Mouse (Mus musculus) intestine, embryonic 14.5 days (tissue): Measurements from ENCODE around the gene Cpeb3. TPM values are rescaled to one million over a fixed set of nuclear protein-coding genes. Genes with fewer than 3 reads are reported as not detected.

Source experiments
- ATAC-seq: fragments of 200-750 bp; cut with Nextera tagmentation; replicated peaks from 2 replicates; pipeline ENCODE4 v1.8.0; 2017; ENCODE audit warnings: low read depth, moderate number of reproducible peaks, moderate TSS enrichment, moderate library complexity; ENCODE audit not compliant: low FRiP score, low TSS enrichment
- DNase-seq: peaks from one replicate; pipeline ENCODE4 v3.0.0-alpha.2; 2018; ENCODE audit warnings: low spot score
- H3K27ac ChIP-seq: fragments of 300-500 bp; sonication (generic); 2 replicates; pipeline ENCODE4 v1.5.1; 2014; ENCODE audit warnings: low read depth, mild to moderate bottlenecking, control low read depth
- H3K27me3 ChIP-seq: fragments of 300-500 bp; sonication (generic); replicated peaks from 2 replicates; pipeline ENCODE4 v1.6.1; 2014; ENCODE audit warnings: low read length, control low read depth; ENCODE audit not compliant: control insufficient read depth, insufficient read depth
- H3K36me3 ChIP-seq: fragments of 300-500 bp; sonication (generic); 2 replicates; pipeline ENCODE4 v1.6.1; 2014; ENCODE audit warnings: low read length, control low read depth; ENCODE audit not compliant: control insufficient read depth, insufficient read depth
- H3K4me1 ChIP-seq: fragments of 300-500 bp; sonication (generic); replicated peaks from 2 replicates; pipeline ENCODE4 v1.6.1; 2014; ENCODE audit warnings: low read length, control low read depth, mixed read lengths; ENCODE audit not compliant: control insufficient read depth, insufficient read depth
- H3K4me2 ChIP-seq: fragments of 300-500 bp; sonication (generic); 2 replicates; pipeline ENCODE4 v1.6.1; 2014; ENCODE audit warnings: low read length
- H3K4me3 ChIP-seq: fragments of 300-500 bp; sonication (generic); 2 replicates; pipeline ENCODE4 v1.5.1; 2014; ENCODE audit warnings: low read depth, low read length, control low read depth, mixed read lengths
- H3K9ac ChIP-seq: fragments of 300-500 bp; sonication (generic); 2 replicates; pipeline ENCODE4 v1.6.1; 2014; ENCODE audit warnings: mild to moderate bottlenecking, low read length
- H3K9me3 ChIP-seq: fragments of 300-500 bp; sonication (generic); 2 replicates; pipeline ENCODE4 v1.6.1; 2016; ENCODE audit warnings: low read length, control low read depth; ENCODE audit not compliant: control insufficient read depth
- WGBS: fragments of 180-500 bp; shearing (Covaris S2); extraction: QIAGEN DNeasy Blood & Tissue Kit; methylation state at CpG from one replicate; pipeline ENCODE4 v1.1.7; 2014; 5-methylcytosine and 5-hydroxymethylcytosine counted together
- polyA plus RNA-seq: library from polyadenylated mRNA; unstranded; fragments of >200 nt; fragmentation: Nextera tagmentation; extraction: Ambion mirVana; gene quantifications from 2 replicates; pipeline ENCODE4 v1.2.1, GENCODE M21; 2014

Gene Cpeb3
- polyA plus RNA-seq, 1 experiment from 2014 or later = 0.85 TPM

- Histone ChIP-seq H3K9ac (peak overlapping the region; percentile 40), H3K27ac (peak overlapping the region; percentile 44; the same call in 1 of the 2 replicates), H3K4me1 (peaks cover 8% of the 10 kb centered on the region; the same call in 1 of the 2 replicates), H3K4me2 (peak overlapping the region; percentile 74), H3K4me3 (peak overlapping the region; percentile 47), H3K9me3 (no peaks in the 10 kb centered on the region), H3K36me3 (no peaks in the 10 kb centered on the region), H3K27me3 (peaks cover 33% of the 10 kb centered on the region)
- ATAC-seq = peak; percentile 67; the same call in 1 of the 2 replicates
- DNase-seq = peak; percentile 84
- WGBS = under 1% methylated on average over 36 of the region's 36 CpGs
Measured at GRCm38 (mm10) chr19:37174716-37175435, 33.5 kb downstream of the Cpeb3 start.

DNA sequence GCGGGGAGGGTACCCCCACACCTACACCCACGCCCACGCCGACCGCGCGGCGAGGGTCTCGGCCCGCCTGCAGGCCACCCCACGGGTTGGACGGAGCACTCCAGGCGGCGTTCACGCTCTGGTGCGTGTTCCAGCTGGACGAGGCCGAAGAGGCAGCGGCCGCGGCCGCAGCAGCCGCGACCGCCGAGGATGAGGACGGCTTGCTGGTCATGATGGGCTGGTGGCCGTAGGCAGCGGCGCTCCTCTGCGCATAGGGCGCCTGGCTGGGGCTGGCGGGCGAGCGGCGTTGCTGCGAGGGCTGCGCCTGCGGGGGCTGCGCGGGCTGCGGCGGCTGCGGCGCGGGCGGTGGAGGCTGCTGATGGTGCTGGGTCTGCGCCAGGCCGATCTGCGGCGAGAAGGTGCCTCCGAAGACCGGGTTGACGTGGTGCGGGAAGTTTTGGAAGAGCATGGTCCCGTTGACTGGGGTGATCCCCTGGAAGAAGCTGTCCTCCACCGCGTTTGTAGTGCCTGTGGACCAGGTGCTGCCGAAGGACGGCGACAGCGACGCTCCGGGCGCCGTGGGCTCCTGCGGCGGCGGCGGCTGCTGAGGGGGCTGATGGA, 34.2 kb downstream of the Cpeb3 start:
- Histone ChIP-seq H3K4me1 (peaks cover 8% of the 10 kb centered on the region; the same call in 1 of the 2 replicates), H3K27ac (no peak overlapping the region), H3K4me3 (peak overlapping the region; percentile 47), H3K9ac (peak overlapping the region; percentile 40), H3K27me3 (peaks cover 33% of the 10 kb centered on the region), H3K9me3 (no peaks in the 10 kb centered on the region), H3K4me2 (peak overlapping the region; percentile 74), H3K36me3 (no peaks in the 10 kb centered on the region)
- ATAC-seq (peak; percentile 65), DNase-seq (peak; percentile 85)
- 1% methylated on average over 70 of the region's 70 CpGs for WGBS

DNA sequence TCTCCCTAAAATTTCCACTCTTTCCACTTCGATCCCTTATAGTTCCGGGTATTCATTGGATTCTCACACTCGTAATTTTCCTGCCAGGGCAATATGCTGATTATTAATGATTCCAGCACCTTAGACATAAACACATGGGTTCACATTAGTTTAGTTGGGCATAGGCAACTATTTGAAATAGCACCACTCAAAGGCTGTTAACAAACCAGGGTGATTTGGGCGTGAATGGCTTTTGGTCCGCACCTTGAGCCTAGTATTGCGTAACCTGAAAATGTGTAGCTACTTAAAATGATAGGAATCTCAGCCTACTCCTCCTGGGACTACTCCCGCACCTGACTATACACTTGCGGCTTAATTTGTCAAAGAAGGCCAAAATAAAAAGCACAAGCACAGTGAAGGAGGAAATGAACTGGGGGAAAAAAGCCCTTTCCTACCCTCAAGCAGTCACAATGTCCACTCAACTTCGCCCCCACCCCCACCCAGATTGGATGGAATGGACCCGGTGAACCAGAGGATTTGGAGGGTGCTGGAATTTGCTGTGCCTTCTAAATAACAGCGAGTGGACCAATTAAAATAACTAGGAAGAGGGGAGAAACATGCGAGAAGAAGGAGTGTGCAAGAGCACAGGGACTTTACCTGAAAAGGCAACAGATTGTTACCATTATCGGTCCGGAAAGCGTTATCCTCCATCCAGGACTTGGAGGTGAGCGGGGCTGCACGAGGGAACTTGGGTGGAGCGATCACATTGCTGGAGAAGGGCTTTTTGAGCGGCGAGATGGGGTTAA, 34.9 kb downstream of the Cpeb3 start:
- DNase-seq (no peak), ATAC-seq (no peak)
- Histone ChIP-seq H3K9ac (peak overlapping the region; percentile 40), H3K4me2 (peak overlapping the region; percentile 74), H3K4me1 (peaks cover 8% of the 10 kb centered on the region; the same call in 1 of the 2 replicates), H3K27me3 (peaks cover 33% of the 10 kb centered on the region), H3K27ac (no peak overlapping the region), H3K36me3 (no peaks in the 10 kb centered on the region), H3K4me3 (peak overlapping the region; percentile 47), H3K9me3 (no peaks in the 10 kb centered on the region)
- WGBS = 27% methylated on average over 20 of the region's 20 CpGs

DNA sequence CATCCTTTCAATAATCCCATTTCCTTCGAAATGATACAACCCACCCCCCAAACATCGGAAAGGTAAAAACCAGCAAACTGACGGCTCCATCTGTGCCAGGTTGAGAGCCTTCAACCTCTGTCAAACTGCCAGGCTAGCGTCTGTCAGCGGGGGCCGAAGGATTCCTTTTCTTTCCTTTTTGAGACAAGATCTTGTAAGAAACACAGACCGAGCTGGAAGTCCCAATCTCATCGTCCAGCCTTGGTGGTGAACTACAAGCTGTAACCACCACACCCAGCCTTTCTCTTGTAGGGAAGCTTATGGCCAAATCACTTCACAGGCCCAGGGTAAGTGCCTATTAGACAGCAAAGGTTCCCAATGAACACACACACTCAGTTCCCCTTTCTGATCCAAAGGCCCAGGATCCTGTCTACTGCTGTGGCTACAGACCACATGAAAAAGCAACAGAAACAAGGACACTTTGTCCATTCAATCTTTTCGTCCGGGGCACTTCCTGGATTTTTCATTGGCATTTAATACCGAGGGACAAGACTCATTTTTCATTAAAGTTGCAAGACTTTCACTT, 35.8 kb downstream of the Cpeb3 start:
- Histone ChIP-seq H3K27ac (no peak overlapping the region), H3K4me3 (no peak overlapping the region), H3K4me1 (peaks cover 8% of the 10 kb centered on the region; the same call in 1 of the 2 replicates), H3K27me3 (peaks cover 33% of the 10 kb centered on the region), H3K9me3 (no peaks in the 10 kb centered on the region), H3K4me2 (no peak overlapping the region), H3K36me3 (no peaks in the 10 kb centered on the region), H3K9ac (no peak overlapping the region)
- no peak for DNase-seq
- no peak for ATAC-seq
- 80% methylated on average over 11 of the region's 11 CpGs for WGBS

DNA sequence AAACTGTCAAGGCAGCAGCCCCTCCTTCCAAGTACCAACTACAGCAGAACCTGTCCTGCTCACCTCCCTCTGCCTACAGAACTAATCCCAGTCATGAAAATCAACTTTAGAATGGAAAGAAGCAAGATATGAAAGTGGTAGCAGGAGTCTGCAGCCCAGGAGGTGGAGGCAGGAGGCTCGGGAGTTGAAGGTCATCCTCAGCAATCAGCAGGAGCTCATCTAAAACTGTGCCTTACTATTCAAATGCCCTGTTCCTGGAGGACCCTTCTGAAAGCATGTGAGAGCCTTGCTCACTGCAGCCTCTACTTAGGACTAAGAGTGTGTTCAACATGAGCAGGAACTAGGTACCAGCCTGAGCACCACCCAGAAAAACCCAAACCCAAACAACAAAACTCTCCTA, 36.3 kb downstream of the Cpeb3 start:
- H3K9ac ChIP-seq = no peak overlapping the region
- no peak overlapping the region for H3K27ac ChIP-seq
- H3K27me3 ChIP-seq = peaks cover 32% of the 10 kb centered on the region
- peaks cover 8% of the 10 kb centered on the region; the same call in 1 of the 2 replicates for H3K4me1 ChIP-seq
- no peaks in the 10 kb centered on the region for H3K36me3 ChIP-seq
- H3K4me2 ChIP-seq = no peak overlapping the region
- no peak overlapping the region for H3K4me3 ChIP-seq
- ATAC-seq (no peak), DNase-seq (no peak)
- WGBS = 43% methylated on average over 1 of the region's 1 CpGs
- no peaks in the 10 kb centered on the region for H3K9me3 ChIP-seq

DNA sequence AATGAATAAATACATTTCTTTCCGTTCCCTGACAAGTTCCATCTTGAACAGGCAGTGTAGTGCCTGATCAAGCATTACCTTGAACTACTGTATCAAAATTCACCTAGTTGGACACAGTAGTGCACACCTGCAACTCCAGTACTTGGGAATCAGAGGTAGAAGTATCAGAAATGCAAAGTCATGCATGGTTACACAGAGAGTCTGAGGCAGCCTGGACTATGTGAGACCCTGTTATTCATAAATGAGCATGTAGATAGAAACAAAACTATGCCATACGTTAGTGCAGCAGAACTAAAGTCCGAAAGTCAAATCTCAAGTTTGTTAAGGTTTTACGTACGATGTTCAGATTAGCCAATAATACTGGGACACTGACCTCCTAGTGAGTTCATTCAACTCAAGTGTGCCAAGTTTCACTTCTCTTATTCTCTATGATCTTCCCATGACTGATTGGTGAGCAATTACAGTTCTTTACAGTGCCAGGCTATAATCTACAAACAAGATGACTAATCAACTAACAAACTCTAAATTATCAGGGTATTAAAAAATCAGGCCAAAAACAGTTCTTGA, 51.5 kb downstream of the Cpeb3 start:
- Histone ChIP-seq H3K4me1 (no peaks in the 10 kb centered on the region), H3K27ac (no peak overlapping the region), H3K27me3 (no peaks in the 10 kb centered on the region), H3K36me3 (no peaks in the 10 kb centered on the region), H3K9ac (no peak overlapping the region), H3K4me2 (no peak overlapping the region), H3K4me3 (no peak overlapping the region), H3K9me3 (no peaks in the 10 kb centered on the region)
- no peak for ATAC-seq
- DNase-seq = no peak
- 91% methylated on average over 5 of the region's 5 CpGs for WGBS

- Histone ChIP-seq H3K4me2 (no peak overlapping the region), H3K4me1 (no peaks in the 10 kb centered on the region), H3K4me3 (no peak overlapping the region), H3K27me3 (no peaks in the 10 kb centered on the region), H3K9ac (no peak overlapping the region), H3K27ac (no peak overlapping the region), H3K36me3 (no peaks in the 10 kb centered on the region), H3K9me3 (no peaks in the 10 kb centered on the region)
- DNase-seq (no peak), ATAC-seq (no peak)
- 70% methylated on average over 4 of the region's 4 CpGs for WGBS
Measured at GRCm38 (mm10) chr19:37156040-37156439, 52.4 kb downstream of the Cpeb3 start.

- no peaks in the 10 kb centered on the region for H3K36me3 ChIP-seq
- H3K4me2 ChIP-seq = no peak overlapping the region
- no peak overlapping the region for H3K4me3 ChIP-seq
- no peak overlapping the region for H3K9ac ChIP-seq
- H3K27ac ChIP-seq = no peak overlapping the region
- no peaks in the 10 kb centered on the region for H3K9me3 ChIP-seq
- H3K27me3 ChIP-seq = no peaks in the 10 kb centered on the region
- no peaks in the 10 kb centered on the region for H3K4me1 ChIP-seq
- no peak for ATAC-seq
- DNase-seq = no peak
- 64% methylated on average over 4 of the region's 4 CpGs for WGBS
Measured at GRCm38 (mm10) chr19:37147145-37147544, 61.3 kb downstream of the Cpeb3 start.
